Mouse (Mus musculus): ENCODE measurements around the gene Inpp4a. TPM values are rescaled to one million over a fixed set of nuclear protein-coding genes. Genes with fewer than 3 reads are reported as not detected.

Gene Inpp4a
- polyA plus RNA-seq, 1 experiment = 24.7 TPM

DNA sequence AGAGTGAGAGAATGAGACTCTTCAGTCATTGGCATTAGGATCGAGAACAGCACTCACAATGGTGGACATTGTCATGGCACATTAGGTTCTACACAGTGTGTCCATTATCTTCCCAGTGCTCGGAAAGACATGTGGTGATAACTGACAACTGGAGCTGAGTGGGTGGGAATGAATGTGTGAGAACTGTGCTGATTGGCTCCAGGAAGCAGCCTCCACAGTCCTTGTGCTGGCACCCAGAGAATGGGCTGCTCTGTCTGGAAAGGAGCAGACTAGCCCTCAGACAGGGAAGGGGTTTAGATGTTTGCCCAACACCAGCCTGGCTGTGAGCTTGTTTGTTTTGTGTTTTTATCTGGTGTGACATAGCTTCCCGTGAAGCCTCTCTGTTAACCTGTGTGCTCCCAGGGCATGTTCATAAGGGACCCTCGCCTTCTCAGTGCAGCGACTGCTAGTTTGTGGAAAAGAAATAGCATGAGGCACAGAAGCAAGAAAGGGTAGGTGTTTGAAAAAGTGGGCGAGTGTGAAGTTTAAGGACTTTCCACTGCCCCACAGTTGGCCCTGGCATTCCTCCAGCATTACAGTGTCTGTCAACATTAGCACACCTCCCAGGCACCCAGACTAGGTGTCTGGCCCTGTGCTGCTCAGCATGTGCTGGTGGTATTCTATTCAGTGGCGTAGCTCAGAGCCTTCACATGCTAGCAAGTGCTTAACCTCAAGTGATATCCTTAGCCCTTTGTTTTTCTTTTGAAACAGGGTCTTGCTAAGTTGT, 51.4 kb downstream of the Inpp4a start:
- 58% methylated on average over 7 of the region's 7 CpGs for WGBS
- no peak for DNase-seq
- no peak overlapping the region for H3K4me3 ChIP-seq (replicated peaks; ENCODE audit: extremely low read depth, low read depth, low read length)
- H3K4me1 ChIP-seq (ENCODE audit: control insufficient read depth, insufficient read depth, low read length) = peaks cover 14% of the 10 kb centered on the region; the same call in 1 of the 2 replicates
- TF ChIP-seq CTCF (IDR thresholded peaks at IDR 0.05; ENCODE audit: insufficient read depth, low read length) (no peak), POLR2A (IDR thresholded peaks at IDR 0.05; ENCODE audit: borderline replicate concordance, extremely low read depth, low read depth, low read length) (no peak)

DNA sequence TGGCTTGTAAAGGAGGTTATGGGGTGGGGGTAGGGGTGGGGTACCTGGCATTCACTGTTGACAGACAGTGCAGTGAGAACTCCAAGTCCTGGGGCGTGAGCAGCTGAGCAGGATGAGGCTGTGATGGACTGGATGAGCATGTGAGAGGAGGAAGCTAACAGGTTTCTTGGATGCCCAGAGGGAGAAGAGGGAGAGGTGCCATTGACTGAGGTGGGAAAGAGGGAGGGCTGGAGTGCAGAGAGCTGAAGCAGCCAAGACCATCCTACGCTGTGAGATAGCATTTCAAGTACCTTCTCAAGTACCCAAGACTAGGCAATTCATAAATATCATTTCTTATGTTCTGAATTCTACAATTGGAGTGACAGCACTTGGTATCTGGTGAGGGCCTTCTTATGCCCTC, 52.3 kb downstream of the Inpp4a start:
- DNase-seq = no peak
- TF ChIP-seq CTCF (IDR thresholded peaks at IDR 0.05; ENCODE audit: insufficient read depth, low read length) = no peak
- TF ChIP-seq POLR2A (IDR thresholded peaks at IDR 0.05; ENCODE audit: borderline replicate concordance, extremely low read depth, low read depth, low read length) = no peak
- peaks cover 13% of the 10 kb centered on the region; the same call in 1 of the 2 replicates for H3K4me1 ChIP-seq (ENCODE audit: control insufficient read depth, insufficient read depth, low read length)
- 87% methylated on average over 2 of the region's 2 CpGs for WGBS
- H3K4me3 ChIP-seq (replicated peaks; ENCODE audit: extremely low read depth, low read depth, low read length) = no peak overlapping the region

DNA sequence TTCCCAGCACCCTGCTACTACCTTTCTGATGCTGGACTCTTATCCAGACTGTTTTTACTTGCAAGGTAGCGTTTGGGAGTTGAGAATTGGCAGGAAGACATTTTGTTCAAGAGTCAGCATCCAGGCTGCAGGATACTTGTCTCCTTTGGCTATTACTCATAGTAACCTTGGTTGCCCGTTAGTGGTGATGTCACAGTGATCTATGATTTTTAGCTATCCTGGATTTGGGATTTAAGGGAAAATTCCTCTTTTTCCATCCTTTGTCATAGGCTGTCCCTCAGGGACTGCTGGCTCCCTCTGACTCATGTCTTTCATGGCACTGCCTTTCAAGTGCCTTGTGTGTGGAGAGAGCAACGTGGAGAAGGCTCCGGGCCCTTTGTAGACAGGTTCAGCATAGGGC, 53.8 kb downstream of the Inpp4a start:
- no peak for DNase-seq
- TF ChIP-seq POLR2A (IDR thresholded peaks at IDR 0.05; ENCODE audit: borderline replicate concordance, extremely low read depth, low read depth, low read length) = no peak
- no peak overlapping the region for H3K4me3 ChIP-seq (replicated peaks; ENCODE audit: extremely low read depth, low read depth, low read length)
- 81% methylated on average over 4 of the region's 4 CpGs for WGBS
- H3K4me1 ChIP-seq (ENCODE audit: control insufficient read depth, insufficient read depth, low read length) = peaks cover 7% of the 10 kb centered on the region; the same call in 1 of the 2 replicates

DNA sequence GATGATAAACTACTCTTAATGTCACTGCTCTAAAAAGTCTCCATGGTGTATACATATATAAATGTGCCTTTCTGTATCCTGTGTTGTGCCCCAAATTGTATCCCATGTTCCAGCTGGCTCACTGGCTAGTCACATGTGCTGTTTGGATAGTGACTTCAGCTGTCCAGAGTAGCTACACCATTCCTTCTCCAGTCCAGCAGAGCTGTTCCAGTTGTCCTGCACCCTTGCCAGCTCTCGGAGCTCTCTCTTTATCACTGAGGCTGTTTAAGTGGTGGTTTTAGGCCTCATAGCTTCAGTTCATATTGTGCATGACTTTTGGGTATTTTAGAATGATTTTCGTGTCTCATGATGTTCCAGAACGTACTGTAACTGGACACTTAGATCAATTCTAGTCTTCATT, 55.8 kb downstream of the Inpp4a start:
- H3K4me1 ChIP-seq (ENCODE audit: control insufficient read depth, insufficient read depth, low read length) = peaks cover 7% of the 10 kb centered on the region; the same call in 1 of the 2 replicates

DNA sequence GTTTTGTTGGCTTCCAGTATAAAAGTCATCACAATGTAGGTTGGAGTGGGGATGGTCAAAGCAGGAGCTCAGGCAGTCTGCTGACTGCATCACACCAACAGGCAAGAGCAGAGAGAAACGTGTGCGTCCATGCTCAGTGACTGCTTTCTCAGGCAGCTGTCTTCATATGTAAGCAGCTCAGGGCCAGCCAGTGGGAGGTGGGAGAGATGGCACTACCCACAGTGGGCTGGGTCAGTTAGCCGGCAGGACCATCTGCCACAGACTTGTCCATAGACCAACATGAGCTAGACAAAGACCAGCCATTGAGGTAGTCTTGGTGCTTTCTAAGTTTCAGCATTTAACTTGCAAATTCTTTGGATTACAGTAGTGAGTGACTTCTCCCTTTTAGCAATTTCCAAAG, 56.6 kb downstream of the Inpp4a start:
- DNase-seq = no peak
- no peak overlapping the region for H3K4me3 ChIP-seq (replicated peaks; ENCODE audit: extremely low read depth, low read depth, low read length)
- WGBS = 89% methylated on average over 3 of the region's 3 CpGs
- no peak for TF ChIP-seq POLR2A (IDR thresholded peaks at IDR 0.05; ENCODE audit: borderline replicate concordance, extremely low read depth, low read depth, low read length)
- TF ChIP-seq CTCF (IDR thresholded peaks at IDR 0.05; ENCODE audit: insufficient read depth, low read length) = no peak
- peaks cover 5% of the 10 kb centered on the region; the same call in 1 of the 2 replicates for H3K4me1 ChIP-seq (ENCODE audit: control insufficient read depth, insufficient read depth, low read length)

More for the DNA sequence above, 55.8 kb downstream of the Inpp4a start:
- no peak for DNase-seq
- 68% methylated on average over 3 of the region's 3 CpGs for WGBS
- no peak overlapping the region for H3K4me3 ChIP-seq (replicated peaks; ENCODE audit: extremely low read depth, low read depth, low read length)
- TF ChIP-seq POLR2A (IDR thresholded peaks at IDR 0.05; ENCODE audit: borderline replicate concordance, extremely low read depth, low read depth, low read length) (no peak), CTCF (IDR thresholded peaks at IDR 0.05; ENCODE audit: insufficient read depth, low read length) (no peak)

DNA sequence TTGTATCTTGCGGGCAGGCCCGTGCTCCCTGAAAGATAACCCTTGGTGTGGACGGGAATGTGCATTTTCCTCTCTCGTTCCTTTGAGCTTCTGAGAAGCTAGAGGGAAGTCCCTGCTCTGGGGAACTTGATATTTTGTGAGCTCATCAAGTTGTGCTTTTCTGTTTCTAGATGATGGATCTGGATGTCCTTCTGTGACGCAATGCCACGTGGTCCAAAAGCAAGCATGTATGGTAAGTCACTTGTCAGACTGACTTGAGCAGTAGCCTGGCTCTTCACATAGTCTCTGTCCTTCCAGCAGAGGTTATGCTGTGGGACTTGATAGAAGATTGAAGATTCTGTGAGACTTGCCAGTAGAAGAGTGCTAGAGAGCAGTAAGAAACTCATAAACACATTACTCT, 57.5 kb downstream of the Inpp4a start:
- no peak for TF ChIP-seq CTCF (IDR thresholded peaks at IDR 0.05; ENCODE audit: insufficient read depth, low read length)
- TF ChIP-seq POLR2A (IDR thresholded peaks at IDR 0.05; ENCODE audit: borderline replicate concordance, extremely low read depth, low read depth, low read length) = no peak
- whole genome bisulfite sequencing = 84% methylated on average over 6 of the region's 6 CpGs
- Histone ChIP-seq H3K4me3 (replicated peaks; ENCODE audit: extremely low read depth, low read depth, low read length) (no peak overlapping the region), H3K4me1 (ENCODE audit: control insufficient read depth, insufficient read depth, low read length) (peaks cover 3% of the 10 kb centered on the region; the same call in 1 of the 2 replicates)
- no peak for DNase-seq

DNA sequence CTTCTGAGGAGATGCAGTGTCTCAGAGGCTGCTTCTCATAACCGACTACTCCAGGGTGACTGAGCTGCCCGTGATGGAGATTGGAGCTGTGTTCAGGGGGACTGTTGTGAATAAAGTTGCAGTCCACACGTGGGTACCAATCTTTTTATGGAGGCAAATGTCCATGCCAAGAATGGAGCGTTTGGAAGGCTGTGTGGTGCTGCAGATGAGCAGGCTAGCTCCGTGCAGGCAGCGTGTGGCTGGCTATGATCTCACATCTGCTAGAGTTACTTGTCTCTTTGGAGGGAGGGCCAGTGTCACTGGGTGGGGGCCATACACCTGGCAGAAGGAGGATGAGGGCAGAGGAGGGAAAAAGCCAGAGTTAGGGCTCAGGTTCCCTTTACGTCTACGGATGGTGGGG, 59.0 kb downstream of the Inpp4a start:
- peaks cover 3% of the 10 kb centered on the region; the same call in 1 of the 2 replicates for H3K4me1 ChIP-seq (ENCODE audit: control insufficient read depth, insufficient read depth, low read length)
- H3K4me3 ChIP-seq (replicated peaks; ENCODE audit: extremely low read depth, low read depth, low read length) = no peak overlapping the region
- WGBS = 85% methylated on average over 8 of the region's 8 CpGs
- no peak for DNase-seq
- TF ChIP-seq CTCF (IDR thresholded peaks at IDR 0.05; ENCODE audit: insufficient read depth, low read length) (no peak), POLR2A (IDR thresholded peaks at IDR 0.05; ENCODE audit: borderline replicate concordance, extremely low read depth, low read depth, low read length) (no peak)

DNA sequence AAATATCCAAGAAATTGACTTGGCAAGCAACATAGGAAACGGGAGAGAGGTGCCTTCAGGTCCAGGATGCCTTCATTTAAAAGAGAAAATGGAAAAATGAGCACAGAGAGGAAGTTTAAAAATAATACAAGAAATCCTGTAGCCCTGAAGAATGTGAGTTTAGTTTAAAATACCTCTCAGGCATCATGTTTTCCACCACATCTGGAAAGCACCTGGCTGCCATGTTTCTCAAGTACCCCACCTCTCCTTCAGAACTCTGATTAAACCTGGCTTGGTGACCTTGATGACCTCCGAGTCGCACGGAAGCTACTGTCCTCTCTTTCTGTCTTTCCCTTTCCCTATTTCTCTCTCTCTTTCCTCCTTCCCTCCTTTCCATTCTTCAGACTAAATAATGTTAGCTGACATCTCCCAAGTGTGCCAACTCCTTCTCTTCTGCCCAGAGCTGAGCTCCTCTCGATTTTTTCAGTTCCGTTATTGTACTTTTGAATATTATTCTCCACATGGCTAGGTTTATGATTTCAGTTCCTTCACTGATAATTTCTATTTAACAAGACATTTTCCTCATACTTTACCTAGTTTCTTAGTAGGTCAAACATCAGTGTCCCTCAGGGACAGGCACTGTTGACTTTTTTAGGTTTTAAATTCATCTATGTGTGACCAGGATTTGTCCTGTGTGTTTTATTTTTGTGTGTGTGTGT, 59.9 kb downstream of the Inpp4a start:
- no peak for DNase-seq

DNA sequence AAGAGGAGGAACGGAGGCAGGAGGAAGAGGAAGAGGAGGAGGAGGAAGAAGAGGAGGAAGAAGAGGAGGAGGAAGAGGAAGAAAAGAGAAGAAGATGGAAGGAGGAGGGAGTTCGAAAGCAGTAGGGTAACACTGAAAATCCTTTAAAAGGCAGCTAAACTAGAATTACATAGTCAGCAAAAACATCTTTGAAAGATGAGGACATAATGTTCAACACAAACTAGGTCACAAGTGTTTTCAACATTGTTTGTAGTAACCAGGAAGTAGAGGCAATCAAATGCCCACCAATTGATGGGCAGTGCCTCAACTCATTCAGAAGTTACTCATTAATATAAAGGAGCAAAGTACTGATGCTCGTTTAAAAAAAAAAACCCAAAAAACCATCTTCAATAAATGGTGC, 61.1 kb downstream of the Inpp4a start:
- no peak for TF ChIP-seq POLR2A (IDR thresholded peaks at IDR 0.05; ENCODE audit: borderline replicate concordance, extremely low read depth, low read depth, low read length)
- no peak for TF ChIP-seq CTCF (IDR thresholded peaks at IDR 0.05; ENCODE audit: insufficient read depth, low read length)
- 70% methylated on average over 3 of the region's 3 CpGs for WGBS
- Histone ChIP-seq H3K4me3 (replicated peaks; ENCODE audit: extremely low read depth, low read depth, low read length) (no peak overlapping the region), H3K4me1 (ENCODE audit: control insufficient read depth, insufficient read depth, low read length) (no peaks in the 10 kb centered on the region)
- DNase-seq = no peak

More for the DNA sequence above, 59.9 kb downstream of the Inpp4a start:
- 81% methylated on average over 6 of the region's 6 CpGs for WGBS
- TF ChIP-seq POLR2A (IDR thresholded peaks at IDR 0.05; ENCODE audit: borderline replicate concordance, extremely low read depth, low read depth, low read length) (no peak), CTCF (IDR thresholded peaks at IDR 0.05; ENCODE audit: insufficient read depth, low read length) (no peak)
- Histone ChIP-seq H3K4me3 (replicated peaks; ENCODE audit: extremely low read depth, low read depth, low read length) (no peak overlapping the region), H3K4me1 (ENCODE audit: control insufficient read depth, insufficient read depth, low read length) (peaks cover 3% of the 10 kb centered on the region; the same call in 1 of the 2 replicates)

Measured in lung, adult 2 months (tissue).